In the genomic region with DNA sequence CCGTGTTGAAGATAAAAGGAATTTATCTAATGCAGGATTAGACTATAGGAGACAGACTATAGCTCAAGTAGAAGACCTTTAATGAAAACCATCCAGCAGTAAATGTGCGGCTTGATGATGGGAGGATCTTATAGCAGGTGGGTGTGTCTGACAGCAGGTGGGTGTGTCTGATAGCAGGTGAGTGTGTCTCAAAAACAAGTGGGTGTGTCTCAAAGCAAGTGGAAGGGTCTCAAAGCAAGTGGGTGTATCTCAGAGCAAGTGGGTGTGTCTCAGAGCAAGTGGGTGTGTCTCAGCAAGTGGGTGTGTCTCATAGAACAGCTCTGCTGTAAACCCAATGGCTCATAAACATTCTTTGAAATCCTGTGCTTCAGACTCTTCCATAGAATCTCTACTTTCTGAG, we compare ENCODE assay signal across 15 mouse cellular contexts. TPM values are rescaled to one million over a fixed set of nuclear protein-coding genes. Genes with fewer than 3 reads are reported as not detected.
A peak's percentile ranks its signal among the peaks of the same experiment; 100 is the strongest.
DNase-seq lines count a peak whose midpoint lies in the region; ATAC-seq and TF ChIP-seq lines count a peak whose summit lies in the region.
"Had no signal": no experiment of that assay in that cellular context is flagged by ENCODE, and none has a peak within 500 bp of the region (broad histone marks: within the 10 kb centered on the region; RNA-seq: fewer than 3 reads in every experiment).

No protein-coding gene starts in this region.

- 64% methylated on average over 2 of the region's 2 CpGs for WGBS in lung, postnatal 0 days
- 69% methylated on average over 2 of the region's 2 CpGs for WGBS in lung, adult 2 months
- 43% methylated on average over 2 of the region's 2 CpGs for WGBS in limb, embryonic 15.5 days
- WGBS in stomach, embryonic 15.5 days = 61% methylated on average over 2 of the region's 2 CpGs
- WGBS in forebrain, embryonic 10.5 days = 77% methylated on average over 2 of the region's 2 CpGs

- no peaks in the 10 kb centered on the region for H3K27me3 ChIP-seq in lung, postnatal 0 days (replicated peaks; ENCODE audit: insufficient read depth, low read length)
- H3K27me3 ChIP-seq in limb, embryonic 15.5 days = no peaks in the 10 kb centered on the region
- no peaks in the 10 kb centered on the region for H3K27me3 ChIP-seq in stomach, embryonic 15.5 days (replicated peaks)
- H3K27me3 ChIP-seq in forebrain, embryonic 10.5 days (ENCODE audit: poor library complexity, severe bottlenecking) = no peaks in the 10 kb centered on the region

- H3K4me1 ChIP-seq in lung, postnatal 0 days (ENCODE audit: insufficient read depth, low read depth, low read length) = no peaks in the 10 kb centered on the region
- H3K4me1 ChIP-seq in lung, adult 2 months (ENCODE audit: control insufficient read depth, insufficient read depth, low read length) = peaks cover 3% of the 10 kb centered on the region
- no peaks in the 10 kb centered on the region for H3K4me1 ChIP-seq in limb, embryonic 15.5 days
- no peaks in the 10 kb centered on the region for H3K4me1 ChIP-seq in stomach, embryonic 15.5 days
- 0 out of 2 replicates have a peak, but pooled peaks cover 4% of the 10 kb centered on the region for H3K4me1 ChIP-seq in forebrain, embryonic 10.5 days
- H3K4me1 ChIP-seq: midbrain, embryonic 10.5 days had no signal

- no peaks in the 10 kb centered on the region for H3K9me3 ChIP-seq in lung, postnatal 0 days (ENCODE audit: low read length)
- H3K9me3 ChIP-seq in limb, embryonic 15.5 days = no peaks in the 10 kb centered on the region
- H3K9me3 ChIP-seq in stomach, embryonic 15.5 days = no peaks in the 10 kb centered on the region
- no peaks in the 10 kb centered on the region for H3K9me3 ChIP-seq in forebrain, embryonic 10.5 days
- H3K9me3 ChIP-seq: midbrain, embryonic 10.5 days had no signal

- H3K36me3 ChIP-seq in lung, postnatal 0 days (ENCODE audit: insufficient read depth, low read length) = no peaks in the 10 kb centered on the region
- no peaks in the 10 kb centered on the region for H3K36me3 ChIP-seq in limb, embryonic 15.5 days
- H3K36me3 ChIP-seq in stomach, embryonic 15.5 days = no peaks in the 10 kb centered on the region
- no peaks in the 10 kb centered on the region for H3K36me3 ChIP-seq in forebrain, embryonic 10.5 days (replicated peaks)
- H3K36me3 ChIP-seq: midbrain, embryonic 10.5 days had no signal

- H3K9ac ChIP-seq in lung, postnatal 0 days (replicated peaks; ENCODE audit: low read depth) = no peak overlapping the region
- H3K9ac ChIP-seq in limb, embryonic 15.5 days = no peak overlapping the region
- no peak overlapping the region for H3K9ac ChIP-seq in stomach, embryonic 15.5 days
- H3K9ac ChIP-seq: lung, embryonic 14.5 days had no signal

- peak; percentile 43 for ATAC-seq in lung, postnatal 0 days
- 0 out of 2 replicates have a peak, but pooled peaks have one; percentile 44 for ATAC-seq in limb, embryonic 15.5 days (ENCODE audit: insufficient number of reproducible peaks, low FRiP score, low TSS enrichment, low read depth)
- peak; percentile 75; the same call in 1 of the 2 replicates for ATAC-seq in stomach, embryonic 15.5 days (ENCODE audit: insufficient read depth, low FRiP score, low read depth)

- TF ChIP-seq POLR2A in lung, adult 2 months (IDR thresholded peaks at IDR 0.05; ENCODE audit: borderline replicate concordance, extremely low read depth, low read depth, low read length) = no peak

- no peak for TF ChIP-seq EP300 in lung, postnatal 0 days (IDR thresholded peaks at IDR 0.05)

- no peak for TF ChIP-seq CTCF in lung, postnatal 0 days (IDR thresholded peaks at IDR 0.05)
- TF ChIP-seq CTCF in lung, adult 2 months (IDR thresholded peaks at IDR 0.05; ENCODE audit: insufficient read depth, low read length) = no peak

- no peak overlapping the region for H3K27ac ChIP-seq in lung, postnatal 0 days (ENCODE audit: low read length)
- H3K27ac ChIP-seq in limb, embryonic 15.5 days = no peak overlapping the region
- H3K27ac ChIP-seq in stomach, embryonic 15.5 days = no peak overlapping the region
- H3K27ac ChIP-seq in forebrain, embryonic 10.5 days = no peak overlapping the region
- H3K27ac ChIP-seq: midbrain, embryonic 10.5 days had no signal

- no peak for DNase-seq in lung, postnatal 0 days (ENCODE audit: low spot score)
- DNase-seq in lung, adult 2 months = no peak
- peak; percentile 67 for DNase-seq in c-Kit-negative CD71-positive TER-119-positive erythroid progenitor cells, embryonic 14.5 days (ENCODE audit: low read depth, low spot score)
- no peak for DNase-seq in forebrain, embryonic 10.5 days (ENCODE audit: extremely low spot score, low spot score)
- DNase-seq in right cerebral cortex, postnatal 36 days (ENCODE audit: low spot score in 2 of 2) = no peak
- DNase-seq: adrenal gland, postnatal 36 days; cerebellum, adult 18-20 months; embryo, embryonic 11 days; heart, postnatal 4 days; lung, embryonic 14.5 days; thymus, postnatal 14 days had no signal

- H3K4me2 ChIP-seq in lung, postnatal 0 days (replicated peaks; ENCODE audit: low read depth, low read length) = no peak overlapping the region
- H3K4me2 ChIP-seq in limb, embryonic 15.5 days = no peak overlapping the region
- H3K4me2 ChIP-seq in stomach, embryonic 15.5 days = no peak overlapping the region
- H3K4me2 ChIP-seq: lung, embryonic 14.5 days had no signal

- no peak overlapping the region for H3K4me3 ChIP-seq in lung, postnatal 0 days (ENCODE audit: low read depth, low read length)
- no peak overlapping the region for H3K4me3 ChIP-seq in lung, adult 2 months (replicated peaks; ENCODE audit: extremely low read depth, low read depth, low read length)
- H3K4me3 ChIP-seq in limb, embryonic 15.5 days = no peak overlapping the region
- no peak overlapping the region for H3K4me3 ChIP-seq in stomach, embryonic 15.5 days (replicated peaks)
- no peak overlapping the region for H3K4me3 ChIP-seq in forebrain, embryonic 10.5 days
- H3K4me3 ChIP-seq: erythroblast, embryonic 14.5 days; midbrain, embryonic 10.5 days had no signal

RNA-seq across cellular contexts. Expression of a gene that starts 25.7 kb away (rescaled TPM):
- polyA plus RNA-seq in lung, postnatal 0 days (2015; fragmentation: Nextera tagmentation; extraction: Ambion mirVana) = 1.3 and 1.4 TPM in 2 replicates
- polyA plus RNA-seq in lung, adult 2 months (2012; rRNA removed) = 46.6 and 54.4 TPM in 2 replicates
- 0.43 and 1.2 TPM in 2 replicates for polyA plus RNA-seq in limb, embryonic 15.5 days (2015; fragmentation: Nextera tagmentation; extraction: Ambion mirVana)
- polyA plus RNA-seq in stomach, embryonic 15.5 days (2015; fragmentation: Nextera tagmentation; extraction: Ambion mirVana) = 0.71 and 0.72 TPM in 2 replicates
- 0.84 and 1.1 TPM in 2 replicates for polyA plus RNA-seq in forebrain, embryonic 10.5 days (2016; fragmentation: Nextera tagmentation; extraction: Ambion mirVana)
- polyA plus RNA-seq: erythroblast, embryonic 14.5 days had no signal

Comparison
In these comparisons a context has a peak if more than half of its experiments do, and no peak if none do; other contexts are left out.
1. RNA of a gene that starts 25.7 kb away (polyA plus RNA-seq): 46.6 to 54.4 TPM in lung, adult 2 months; 1.3 to 1.4 TPM in lung, postnatal 0 days, 0.43 to 1.2 TPM in limb, embryonic 15.5 days, 0.84 to 1.1 TPM in forebrain, embryonic 10.5 days and 0.71 to 0.72 TPM in stomach, embryonic 15.5 days; every median in the first group is over 10 times any median in the second.
2. Peak in every context shown above with its lines, with median percentiles within 50 percentile points of each other: ATAC-seq.